Mouse (Mus musculus): ENCODE measurements at regions not wholly inside any gene's neighbourhood (a gene's known extent, or its start where the extent isn't known, plus 50 kb on each side); places are given as distances from the start of the nearest gene placed in this dataset.

DNA sequence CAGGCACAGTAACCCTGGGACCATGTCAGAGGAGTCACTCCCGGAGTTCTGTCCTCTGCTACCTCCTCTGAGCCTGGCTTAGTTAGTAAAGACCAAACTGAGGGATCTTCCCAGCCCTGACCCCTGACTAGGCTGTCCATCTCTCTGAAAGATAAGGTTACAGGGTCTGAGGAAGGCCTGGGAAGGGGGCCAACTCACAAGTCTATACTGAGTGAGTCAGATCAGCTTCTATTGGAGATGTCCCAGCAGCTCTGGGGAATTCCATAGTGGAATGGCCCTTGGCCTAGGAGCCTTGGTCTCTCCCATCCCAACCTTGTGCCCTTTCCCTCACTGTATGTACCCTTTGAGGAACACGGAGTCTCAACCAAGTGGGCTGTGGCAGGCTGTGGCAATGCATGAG, 127.7 kb downstream of the Chst1 start:
- TF ChIP-seq CTCF (IDR thresholded peaks at IDR 0.05; ENCODE audit: borderline replicate concordance, control insufficient read depth, extremely low read depth, insufficient read depth, low read length, poor library complexity) = no peak
- TF ChIP-seq POLR2A (IDR thresholded peaks at IDR 0.05; ENCODE audit: control insufficient read depth, extremely low read depth, insufficient read depth, low read length, poor library complexity) = no peak

All from thymus, adult 2 months (tissue).